Mouse (Mus musculus) intestine, embryonic 14.5 days (tissue): Measurements from ENCODE around the gene Stk10. TPM values are rescaled to one million over a fixed set of nuclear protein-coding genes. Genes with fewer than 3 reads are reported as not detected.
A peak's percentile ranks its signal among the peaks of the same experiment; 100 is the strongest.

Experiments
- ATAC-seq: fragments of 200-750 bp; cut with Nextera tagmentation; replicated peaks from 2 replicates; pipeline ENCODE4 v1.8.0; 2017; ENCODE audit warnings: low read depth, moderate number of reproducible peaks, moderate TSS enrichment, moderate library complexity; ENCODE audit not compliant: low FRiP score, low TSS enrichment
- DNase-seq: peaks from one replicate; pipeline ENCODE4 v3.0.0-alpha.2; 2018; ENCODE audit warnings: low spot score
- H3K27ac ChIP-seq: fragments of 300-500 bp; sonication (generic); 2 replicates; pipeline ENCODE4 v1.5.1; 2014; ENCODE audit warnings: low read depth, mild to moderate bottlenecking, control low read depth
- H3K27me3 ChIP-seq: fragments of 300-500 bp; sonication (generic); replicated peaks from 2 replicates; pipeline ENCODE4 v1.6.1; 2014; ENCODE audit warnings: low read length, control low read depth; ENCODE audit not compliant: control insufficient read depth, insufficient read depth
- H3K36me3 ChIP-seq: fragments of 300-500 bp; sonication (generic); 2 replicates; pipeline ENCODE4 v1.6.1; 2014; ENCODE audit warnings: low read length, control low read depth; ENCODE audit not compliant: control insufficient read depth, insufficient read depth
- H3K4me1 ChIP-seq: fragments of 300-500 bp; sonication (generic); replicated peaks from 2 replicates; pipeline ENCODE4 v1.6.1; 2014; ENCODE audit warnings: low read length, control low read depth, mixed read lengths; ENCODE audit not compliant: control insufficient read depth, insufficient read depth
- H3K4me2 ChIP-seq: fragments of 300-500 bp; sonication (generic); 2 replicates; pipeline ENCODE4 v1.6.1; 2014; ENCODE audit warnings: low read length
- H3K4me3 ChIP-seq: fragments of 300-500 bp; sonication (generic); 2 replicates; pipeline ENCODE4 v1.5.1; 2014; ENCODE audit warnings: low read depth, low read length, control low read depth, mixed read lengths
- H3K9ac ChIP-seq: fragments of 300-500 bp; sonication (generic); 2 replicates; pipeline ENCODE4 v1.6.1; 2014; ENCODE audit warnings: mild to moderate bottlenecking, low read length
- H3K9me3 ChIP-seq: fragments of 300-500 bp; sonication (generic); 2 replicates; pipeline ENCODE4 v1.6.1; 2016; ENCODE audit warnings: low read length, control low read depth; ENCODE audit not compliant: control insufficient read depth
- WGBS: fragments of 180-500 bp; shearing (Covaris S2); extraction: QIAGEN DNeasy Blood & Tissue Kit; methylation state at CpG from one replicate; pipeline ENCODE4 v1.1.7; 2014; 5-methylcytosine and 5-hydroxymethylcytosine counted together
- polyA plus RNA-seq: library from polyadenylated mRNA; unstranded; fragments of >200 nt; fragmentation: Nextera tagmentation; extraction: Ambion mirVana; gene quantifications from 2 replicates; pipeline ENCODE4 v1.2.1, GENCODE M21; 2014

Gene Stk10
- polyA plus RNA-seq, 1 experiment from 2014 or later = 3.0 TPM

GRCm38 (mm10) chr11:32558026-32558425 is 24.9 kb downstream of the Stk10 start:
- H3K4me1 ChIP-seq = peaks cover 14% of the 10 kb centered on the region
- H3K9ac ChIP-seq = no peak overlapping the region
- ATAC-seq (no peak), DNase-seq (no peak)
- no peak overlapping the region for H3K4me3 ChIP-seq
- no peak overlapping the region for H3K27ac ChIP-seq
- H3K9me3 ChIP-seq = no peaks in the 10 kb centered on the region
- WGBS = 96% methylated on average over 4 of the region's 4 CpGs
- H3K4me2 ChIP-seq = no peak overlapping the region
- no peaks in the 10 kb centered on the region for H3K27me3 ChIP-seq
- H3K36me3 ChIP-seq = no peaks in the 10 kb centered on the region

GRCm38 (mm10) chr11:32558677-32559076 is 25.6 kb downstream of the Stk10 start:
- Histone ChIP-seq H3K4me2 (no peak overlapping the region), H3K27ac (no peak overlapping the region), H3K4me1 (peaks cover 12% of the 10 kb centered on the region; the same call in 1 of the 2 replicates), H3K4me3 (no peak overlapping the region), H3K9ac (no peak overlapping the region), H3K27me3 (no peaks in the 10 kb centered on the region), H3K9me3 (no peaks in the 10 kb centered on the region), H3K36me3 (no peaks in the 10 kb centered on the region)
- no peak for DNase-seq
- ATAC-seq = no peak
- WGBS = 28% methylated on average over 8 of the region's 8 CpGs

GRCm38 (mm10) chr11:32560015-32560770 is 27.1 kb downstream of the Stk10 start:
- Histone ChIP-seq H3K27ac (no peak overlapping the region), H3K4me1 (peaks cover 10% of the 10 kb centered on the region; the same call in 1 of the 2 replicates), H3K9me3 (no peaks in the 10 kb centered on the region), H3K36me3 (no peaks in the 10 kb centered on the region), H3K4me3 (no peak overlapping the region), H3K9ac (no peak overlapping the region), H3K4me2 (no peak overlapping the region), H3K27me3 (no peaks in the 10 kb centered on the region)
- DNase-seq (no peak), ATAC-seq (no peak)
- 84% methylated on average over 12 of the region's 12 CpGs for WGBS

GRCm38 (mm10) chr11:32561465-32562355 is 28.6 kb downstream of the Stk10 start:
- H3K4me2 ChIP-seq = no peak overlapping the region
- 83% methylated on average over 10 of the region's 10 CpGs for WGBS
- H3K27ac ChIP-seq = no peak overlapping the region
- DNase-seq (no peak), ATAC-seq (no peak)
- H3K4me1 ChIP-seq = peaks cover 14% of the 10 kb centered on the region; the same call in 1 of the 2 replicates
- H3K27me3 ChIP-seq = no peaks in the 10 kb centered on the region
- H3K9me3 ChIP-seq = no peaks in the 10 kb centered on the region
- H3K9ac ChIP-seq = no peak overlapping the region
- no peaks in the 10 kb centered on the region for H3K36me3 ChIP-seq
- no peak overlapping the region for H3K4me3 ChIP-seq

- H3K4me3 ChIP-seq = no peak overlapping the region
- H3K27me3 ChIP-seq = no peaks in the 10 kb centered on the region
- no peak overlapping the region for H3K27ac ChIP-seq
- H3K9me3 ChIP-seq = no peaks in the 10 kb centered on the region
- no peaks in the 10 kb centered on the region for H3K36me3 ChIP-seq
- DNase-seq (no peak), ATAC-seq (no peak)
- H3K9ac ChIP-seq = no peak overlapping the region
- 83% methylated on average over 5 of the region's 5 CpGs for WGBS
- peaks cover 20% of the 10 kb centered on the region; the same call in 1 of the 2 replicates for H3K4me1 ChIP-seq
- H3K4me2 ChIP-seq = no peak overlapping the region
Measured at GRCm38 (mm10) chr11:32562706-32563105, 29.6 kb downstream of the Stk10 start.

- no peaks in the 10 kb centered on the region for H3K9me3 ChIP-seq
- H3K4me3 ChIP-seq = no peak overlapping the region
- DNase-seq (no peak), ATAC-seq (no peak)
- 48% methylated on average over 3 of the region's 3 CpGs for WGBS
- no peak overlapping the region for H3K9ac ChIP-seq
- H3K4me2 ChIP-seq = no peak overlapping the region
- no peaks in the 10 kb centered on the region for H3K36me3 ChIP-seq
- H3K4me1 ChIP-seq = peaks cover 17% of the 10 kb centered on the region; the same call in 1 of the 2 replicates
- H3K27ac ChIP-seq = no peak overlapping the region
- no peaks in the 10 kb centered on the region for H3K27me3 ChIP-seq
Measured at GRCm38 (mm10) chr11:32563660-32564059, 30.6 kb downstream of the Stk10 start.

- H3K27ac ChIP-seq = peak overlapping the region; percentile 29; the same call in 1 of the 2 replicates
Measured at GRCm38 (mm10) chr11:32564629-32565028, 31.5 kb downstream of the Stk10 start.

GRCm38 (mm10) chr11:32565088-32565487 is 32.0 kb downstream of the Stk10 start:
- no peak overlapping the region for H3K4me2 ChIP-seq
- H3K4me3 ChIP-seq = no peak overlapping the region
- ATAC-seq (peak; percentile 51; the same call in 1 of the 2 replicates), DNase-seq (no peak)
- no peaks in the 10 kb centered on the region for H3K36me3 ChIP-seq
- no peaks in the 10 kb centered on the region for H3K9me3 ChIP-seq
- H3K27me3 ChIP-seq = no peaks in the 10 kb centered on the region
- no peak overlapping the region for H3K9ac ChIP-seq
- peak overlapping the region; percentile 29; the same call in 1 of the 2 replicates for H3K27ac ChIP-seq
- 47% methylated on average over 8 of the region's 8 CpGs for WGBS
- H3K4me1 ChIP-seq = peaks cover 15% of the 10 kb centered on the region; the same call in 1 of the 2 replicates

More at GRCm38 (mm10) chr11:32564629-32565028, 31.5 kb downstream of the Stk10 start:
- H3K4me2 ChIP-seq = no peak overlapping the region
- ATAC-seq = no peak
- peaks cover 15% of the 10 kb centered on the region; the same call in 1 of the 2 replicates for H3K4me1 ChIP-seq
- H3K9me3 ChIP-seq = no peaks in the 10 kb centered on the region
- no peak for DNase-seq
- H3K4me3 ChIP-seq = no peak overlapping the region
- H3K36me3 ChIP-seq = no peaks in the 10 kb centered on the region
- H3K9ac ChIP-seq = no peak overlapping the region
- no peaks in the 10 kb centered on the region for H3K27me3 ChIP-seq
- WGBS = 52% methylated on average over 4 of the region's 4 CpGs
